Mouse (Mus musculus) small intestine, adult 2 months (tissue): ENCODE data around the gene Krtap13.

ENCODE experiments used
- CTCF ChIP-seq: fragments of 200-500 bp; IDR thresholded peaks from 2 replicates; pipeline ENCODE4 v1.5.1; 2012; ENCODE audit warnings: low read depth, mild to moderate bottlenecking, control low read depth, inconsistent platforms, low read length, moderate library complexity, mixed read lengths; ENCODE audit not compliant: insufficient replicate concordance, insufficient read length; ENCODE audit errors: extremely low read depth
- POLR2A ChIP-seq: fragments of 200-500 bp; IDR thresholded peaks from 2 replicates; pipeline ENCODE4 v1.6.1; 2012; ENCODE audit warnings: low read depth, mild to moderate bottlenecking, control low read depth, inconsistent platforms, low read length, moderate library complexity

DNA sequence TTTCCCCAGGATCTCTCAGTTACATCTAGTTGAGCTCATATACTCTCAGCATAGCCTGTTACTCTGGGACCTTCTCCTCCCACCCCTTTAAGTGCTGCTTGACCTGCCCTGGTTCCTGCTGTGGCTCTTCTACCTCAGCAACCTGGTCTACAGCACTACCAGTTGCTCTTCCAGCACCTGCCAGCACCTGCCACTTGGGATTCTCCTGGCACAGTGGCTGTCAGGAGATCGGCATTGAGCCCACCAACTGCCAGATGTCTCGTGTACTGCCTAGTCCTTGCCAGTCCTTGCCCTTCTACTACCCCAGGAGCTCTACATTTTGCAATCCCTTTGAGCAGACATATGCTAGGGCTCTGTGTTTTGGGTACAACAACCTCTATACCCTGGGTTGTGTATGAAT lies 35.4 kb upstream of the Krtap13 start:
- TF ChIP-seq POLR2A = no peak
- no peak for TF ChIP-seq CTCF
